ENCODE assay signal across 27 mouse cellular contexts in genomic region chr1:133006571-133006970, GRCm38 (mm10). TPM values are rescaled to one million over a fixed set of nuclear protein-coding genes. Genes with fewer than 3 reads are reported as not detected.
DNase-seq lines count a peak whose midpoint lies in the region; ATAC-seq and TF ChIP-seq lines count a peak whose summit lies in the region.
"Had no signal": no experiment of that assay in that cellular context is flagged by ENCODE, and none has a peak within 500 bp of the region (broad histone marks: within the 10 kb centered on the region; RNA-seq: fewer than 3 reads in every experiment).

No protein-coding gene starts in this region.

- no peak for DNase-seq in CH12.LX (ENCODE audit: extremely low read depth)
- peak; percentile 70 for DNase-seq in adrenal gland, adult 2 months
- peak; percentile 35 for DNase-seq in adrenal gland, postnatal 14 days
- no peak for DNase-seq in cerebellum, adult 2 months
- no peak for DNase-seq in lung, postnatal 14 days
- DNase-seq: cerebellum, adult 11 months; cerebellum, adult 8-10 months; cerebellum, postnatal 10 days; cerebellum, postnatal 36 days; embryo, embryonic 11 days; gastrocnemius, postnatal 14 days; heart, adult 18-20 months; heart, postnatal 10 days; heart, postnatal 36 days; kidney, adult 18-20 months had no signal

- no peak for ATAC-seq in monocyte, adult 5-6 weeks (replicated peaks; ENCODE audit: insufficient number of reproducible peaks, low FRiP score, low TSS enrichment, poor library complexity, severe bottlenecking)
- ATAC-seq: activated CD4-positive, CD25-positive, alpha-beta regulatory T cell, adult 4 months; CD4-positive, CD25-positive, alpha-beta regulatory T cell, adult 4 months; forebrain, embryonic 13.5 days; forebrain, embryonic 16.5 days; hindbrain, postnatal 0 days; inflammation-experienced regulatory T-cells, adult 6 months; intestine, embryonic 16.5 days had no signal

- no peak overlapping the region for H3K4me2 ChIP-seq in CH12.LX (ENCODE audit: insufficient read depth, low read depth, poor library complexity, severe bottlenecking)
- H3K4me2 ChIP-seq: forebrain, embryonic 13.5 days; heart, embryonic 12.5 days; heart, embryonic 15.5 days; hindbrain, embryonic 14.5 days had no signal

- dilution Hi-C loops in CH12.LX (cut with MboI; ENCODE audit: extremely low pct_ligation_motif_present, extremely low pct_unique_long_range_greater_than_20kb, low sequenced_read_pairs): no loop called here

- H3K4me1 ChIP-seq in CH12.LX (ENCODE audit: control insufficient read depth in 1 of 2, insufficient read depth in 2 of 2): peaks cover 4 to 41% of the 10 kb centered on the region in 2 experiments; a peak in 3 of 4 replicates
- no peaks in the 10 kb centered on the region for H3K4me1 ChIP-seq in cerebellum, adult 2 months (ENCODE audit: control insufficient read depth, insufficient read depth, low read length)
- H3K4me1 ChIP-seq: forebrain, embryonic 10.5 days; forebrain, embryonic 13.5 days had no signal

- no peak for TF ChIP-seq CTCF in CH12.LX (conservative IDR thresholded peaks at IDR 0.05 in 1 of 2, IDR thresholded peaks at IDR 0.05 in 1 of 2; ENCODE audit: low read depth in 2 of 2, low read length in 2 of 2)
- no peak for TF ChIP-seq CTCF in cerebellum, adult 2 months (IDR thresholded peaks at IDR 0.05; ENCODE audit: borderline replicate concordance, insufficient read depth, low read depth, low read length)

- H3K9ac ChIP-seq in CH12.LX (ENCODE audit: insufficient read depth, low read depth): no peak overlapping the region
- H3K9ac ChIP-seq: forebrain, embryonic 13.5 days; heart, embryonic 12.5 days; heart, embryonic 15.5 days; hindbrain, embryonic 14.5 days had no signal

- no peaks in the 10 kb centered on the region for H3K27me3 ChIP-seq in CH12.LX (replicated peaks)
- H3K27me3 ChIP-seq in cerebellum, adult 2 months (ENCODE audit: control insufficient read depth, insufficient read depth, low read length): no peaks in the 10 kb centered on the region
- H3K27me3 ChIP-seq: forebrain, embryonic 13.5 days; heart, embryonic 12.5 days; heart, embryonic 15.5 days had no signal

- no peak overlapping the region for H3K4me3 ChIP-seq in CH12.LX (replicated peaks in 1 of 3; ENCODE audit: low read depth in 2 of 3, low read length in 2 of 3, poor library complexity in 1 of 3)
- no peak overlapping the region for H3K4me3 ChIP-seq in cerebellum, adult 2 months (replicated peaks; ENCODE audit: insufficient read depth, low read depth, low read length)
- H3K4me3 ChIP-seq: forebrain, embryonic 10.5 days; forebrain, embryonic 13.5 days; heart, embryonic 12.5 days; heart, embryonic 15.5 days had no signal

- TF ChIP-seq POLR2A in CH12.LX (IDR thresholded peaks at IDR 0.05; ENCODE audit: low read depth, low read length): 0 out of 2 replicates have a peak, but pooled peaks have one; percentile 10
- no peak for TF ChIP-seq POLR2A in cerebellum, adult 2 months (IDR thresholded peaks at IDR 0.05; ENCODE audit: borderline replicate concordance, insufficient read depth, low read length)

- H3K79me2 ChIP-seq in CH12.LX (replicated peaks; ENCODE audit: control insufficient read depth, extremely low read depth, insufficient read depth, poor library complexity, severe bottlenecking): peaks cover 84% of the 10 kb centered on the region

- TF ChIP-seq EP300 in CH12.LX (IDR thresholded peaks at IDR 0.05; ENCODE audit: low read length): no peak

- no peaks in the 10 kb centered on the region for H3K9me3 ChIP-seq in CH12.LX (replicated peaks; ENCODE audit: low read length)
- H3K9me3 ChIP-seq: forebrain, embryonic 10.5 days; forebrain, embryonic 13.5 days; heart, embryonic 12.5 days; heart, embryonic 15.5 days had no signal

- in situ Hi-C loops in CH12.LX (cut with MboI; ENCODE audit: low pct_ligation_motif_present, low pct_unique_long_range_greater_than_20kb, low sequenced_read_pairs): no loop called here

- peaks cover 61 to 86% of the 10 kb centered on the region in 2 experiments for H3K36me3 ChIP-seq in CH12.LX (replicated peaks in 1 of 2; ENCODE audit: control insufficient read depth in 1 of 2, insufficient read depth in 1 of 2, low read length in 1 of 2)

- no peak for TF ChIP-seq RAD21 in CH12.LX (IDR thresholded peaks at IDR 0.05; ENCODE audit: low read depth, low read length)

- 78% methylated on average over 3 of the region's 3 CpGs for WGBS in cerebellum, adult 2 months

- H3K27ac ChIP-seq in CH12.LX (ENCODE audit: insufficient read depth, low read depth): no peak overlapping the region
- no peak overlapping the region for H3K27ac ChIP-seq in cerebellum, adult 2 months (ENCODE audit: insufficient read depth, low read length)
- H3K27ac ChIP-seq: forebrain, embryonic 10.5 days; forebrain, embryonic 13.5 days; hindbrain, embryonic 14.5 days; hindbrain, postnatal 0 days had no signal

TF ChIP-seq in CH12.LX, 34 proteins besides CTCF, POLR2A, EP300 and RAD21:
- no peak for TF ChIP-seq CHD1 (IDR thresholded peaks at IDR 0.05; ENCODE audit: low read depth, low read length)
- no peak for TF ChIP-seq ZMIZ1 (IDR thresholded peaks at IDR 0.05; ENCODE audit: low read depth, low read length)
- no peak for TF ChIP-seq SIN3A (IDR thresholded peaks at IDR 0.05; ENCODE audit: low read length)
- TF ChIP-seq MAX (IDR thresholded peaks at IDR 0.05; ENCODE audit: low read length): no peak
- no peak for TF ChIP-seq MYC (IDR thresholded peaks at IDR 0.05; ENCODE audit: low read depth, low read length)
- no peak for TF ChIP-seq ETS1 (conservative IDR thresholded peaks at IDR 0.05; ENCODE audit: low read depth, low read length)
- no peak for TF ChIP-seq TBP (conservative IDR thresholded peaks at IDR 0.05; ENCODE audit: low read depth, low read length)
- no peak for TF ChIP-seq JUN (IDR thresholded peaks at IDR 0.05; ENCODE audit: insufficient read depth, low read depth, low read length)
- TF ChIP-seq USF2 (conservative IDR thresholded peaks at IDR 0.05; ENCODE audit: low read depth, low read length): no peak
- no peak for TF ChIP-seq IRF4 (IDR thresholded peaks at IDR 0.05; ENCODE audit: low read depth, low read length)
- no peak for TF ChIP-seq JUND (conservative IDR thresholded peaks at IDR 0.05; ENCODE audit: low read depth, low read length)
- no peak for TF ChIP-seq ZKSCAN1 (IDR thresholded peaks at IDR 0.05; ENCODE audit: borderline replicate concordance, low read depth, low read length)
- no peak for TF ChIP-seq KAT2A (IDR thresholded peaks at IDR 0.05; ENCODE audit: insufficient replicate concordance, low read length)
- no peak for TF ChIP-seq BHLHE40 (IDR thresholded peaks at IDR 0.05; ENCODE audit: low read depth, low read length)
- no peak for TF ChIP-seq TCF12 (IDR thresholded peaks at IDR 0.05; ENCODE audit: low read depth, low read length)
- TF ChIP-seq NELFE (IDR thresholded peaks at IDR 0.05; ENCODE audit: low read depth, low read length): no peak
- no peak for TF ChIP-seq ELF1 (IDR thresholded peaks at IDR 0.05; ENCODE audit: low read depth, low read length)
- TF ChIP-seq MXI1 (IDR thresholded peaks at IDR 0.05; ENCODE audit: low read depth, low read length): no peak
- no peak for TF ChIP-seq ZNF384 (IDR thresholded peaks at IDR 0.05; ENCODE audit: low read depth, low read length)
- TF ChIP-seq RCOR1 (conservative IDR thresholded peaks at IDR 0.05; ENCODE audit: low read depth, low read length): no peak

RNA-seq across cellular contexts. Expression of gene Mdm4, which starts 23.8 kb away (rescaled TPM):
- 84.5 and 107 TPM in 2 replicates for total RNA-seq in CH12.LX (2012; rRNA removed)
- 66.5 and 68.3 TPM in 2 replicates for total RNA-seq in CH12.LX (2014; rRNA removed)
- polyA plus RNA-seq in CH12.LX (2012; ENCODE audit: insufficient read length, low read depth): 78.9 and 79.0 TPM in 2 replicates
- total RNA-seq in adrenal gland, adult 2 months (2021): 10 to 100 TPM; 44.1 to 70.4 TPM
- polyA plus RNA-seq in adrenal gland, adult 2 months (2012; rRNA removed): 15.0 and 15.3 TPM in 2 replicates
- total RNA-seq in adrenal gland, postnatal 14 days (2021): 73.7 and 95.4 TPM in 2 replicates
- polyA plus RNA-seq in cerebellum, adult 2 months (2012; rRNA removed): 76.2 and 77.8 TPM in 2 replicates
- 113 to 271 TPM (median 138 TPM) in 3 replicates for total RNA-seq in monocyte, adult 5-6 weeks (2017)

RNA-seq across cellular contexts. Expression of gene Pik3c2b, which starts 38.9 kb away (rescaled TPM):
- total RNA-seq in CH12.LX (2012; rRNA removed) (15.9 and 16.5 TPM in 2 replicates), CH12.LX (2014; rRNA removed) (7.2 and 8.7 TPM in 2 replicates)
- polyA plus RNA-seq in CH12.LX (2012; ENCODE audit: insufficient read length, low read depth): 9.2 and 12.0 TPM in 2 replicates
- total RNA-seq in adrenal gland, adult 2 months (2021): 1 to 10 TPM; 4.6 to 6.5 TPM
- 6.5 and 7.2 TPM in 2 replicates for polyA plus RNA-seq in adrenal gland, adult 2 months (2012; rRNA removed)
- total RNA-seq in adrenal gland, postnatal 14 days (2021): 8.4 and 11.3 TPM in 2 replicates
- 12.9 and 15.5 TPM in 2 replicates for polyA plus RNA-seq in cerebellum, adult 2 months (2012; rRNA removed)
- total RNA-seq in monocyte, adult 5-6 weeks (2017): 1.4 to 5.4 TPM (median 1.9 TPM) in 3 replicates

Comparison
In these comparisons a context has a peak if more than half of its experiments do, and no peak if none do; other contexts are left out.
1. DNase-seq: peak in adrenal gland, adult 2 months (single experiment) and adrenal gland, postnatal 14 days (single experiment); none in CH12.LX (single experiment), cerebellum, adult 2 months (0 of 2) and lung, postnatal 14 days (single experiment).